Mouse (Mus musculus) brain, adult 2 months (tissue): Measurements from ENCODE around the gene Oscp1.

Experiments used
- DNase-seq: peaks from one replicate; pipeline ENCODE4 v3.0.0; 2011; ENCODE audit warnings: low read depth, low spot score

The Oscp1 gene

GRCm38 (mm10) chr4:126110374-126111152, 52.2 kb downstream of the Oscp1 start:
- peak; percentile 93 for DNase-seq

- DNase-seq: no peak
Measured at GRCm38 (mm10) chr4:126111153-126111549, 52.8 kb downstream of the Oscp1 start.

- peak; percentile 87 for DNase-seq
Measured at GRCm38 (mm10) chr4:126113243-126113642, 54.9 kb downstream of the Oscp1 start.

- peak; percentile 82 for DNase-seq
Measured at GRCm38 (mm10) chr4:126113943-126114342, 55.6 kb downstream of the Oscp1 start.

- DNase-seq: no peak
Measured at GRCm38 (mm10) chr4:126115411-126115810, 57.0 kb downstream of the Oscp1 start.

- no peak for DNase-seq
Measured at GRCm38 (mm10) chr4:126115871-126116521, 57.6 kb downstream of the Oscp1 start.

GRCm38 (mm10) chr4:126117116-126117515, 58.8 kb downstream of the Oscp1 start:
- DNase-seq: peak; percentile 49

- peak; percentile 96 for DNase-seq
Measured at GRCm38 (mm10) chr4:126118651-126119050, 60.3 kb downstream of the Oscp1 start.

GRCm38 (mm10) chr4:126119051-126119450, 60.7 kb downstream of the Oscp1 start:
- no peak for DNase-seq

GRCm38 (mm10) chr4:126120052-126120451, 61.7 kb downstream of the Oscp1 start:
- peak; percentile 96 for DNase-seq

- DNase-seq: peak; percentile 59
Measured at GRCm38 (mm10) chr4:126120506-126120905, 62.1 kb downstream of the Oscp1 start.

GRCm38 (mm10) chr4:126123309-126124040, 65.1 kb downstream of the Oscp1 start:
- DNase-seq: peak; percentile 88

GRCm38 (mm10) chr4:126130502-126130901, 72.1 kb downstream of the Oscp1 start:
- no peak for DNase-seq

- DNase-seq: peak; percentile 83
Measured at GRCm38 (mm10) chr4:126131290-126132121, 73.1 kb downstream of the Oscp1 start.

- no peak for DNase-seq
Measured at GRCm38 (mm10) chr4:126132636-126133264, 74.4 kb downstream of the Oscp1 start.

GRCm38 (mm10) chr4:126134236-126134635, 75.9 kb downstream of the Oscp1 start:
- DNase-seq: peak; percentile 57

GRCm38 (mm10) chr4:126134639-126135038, 76.3 kb downstream of the Oscp1 start:
- peak; percentile 67 for DNase-seq

GRCm38 (mm10) chr4:126137773-126138172, 79.4 kb downstream of the Oscp1 start:
- DNase-seq: no peak

- DNase-seq: no peak
Measured at GRCm38 (mm10) chr4:126141021-126141420, 82.7 kb downstream of the Oscp1 start.
